Mouse (Mus musculus) induced T-regulatory cell, adult 2 months (primary cell): ENCODE results near the gene Hdac5.
A peak's percentile ranks its signal among the peaks of the same experiment; 100 is the strongest.

Source experiments
- DNase-seq: peaks from one replicate; pipeline ENCODE4 v3.0.0-alpha.2; 2012; ENCODE audit warnings: low read depth

The Hdac5 gene

DNA sequence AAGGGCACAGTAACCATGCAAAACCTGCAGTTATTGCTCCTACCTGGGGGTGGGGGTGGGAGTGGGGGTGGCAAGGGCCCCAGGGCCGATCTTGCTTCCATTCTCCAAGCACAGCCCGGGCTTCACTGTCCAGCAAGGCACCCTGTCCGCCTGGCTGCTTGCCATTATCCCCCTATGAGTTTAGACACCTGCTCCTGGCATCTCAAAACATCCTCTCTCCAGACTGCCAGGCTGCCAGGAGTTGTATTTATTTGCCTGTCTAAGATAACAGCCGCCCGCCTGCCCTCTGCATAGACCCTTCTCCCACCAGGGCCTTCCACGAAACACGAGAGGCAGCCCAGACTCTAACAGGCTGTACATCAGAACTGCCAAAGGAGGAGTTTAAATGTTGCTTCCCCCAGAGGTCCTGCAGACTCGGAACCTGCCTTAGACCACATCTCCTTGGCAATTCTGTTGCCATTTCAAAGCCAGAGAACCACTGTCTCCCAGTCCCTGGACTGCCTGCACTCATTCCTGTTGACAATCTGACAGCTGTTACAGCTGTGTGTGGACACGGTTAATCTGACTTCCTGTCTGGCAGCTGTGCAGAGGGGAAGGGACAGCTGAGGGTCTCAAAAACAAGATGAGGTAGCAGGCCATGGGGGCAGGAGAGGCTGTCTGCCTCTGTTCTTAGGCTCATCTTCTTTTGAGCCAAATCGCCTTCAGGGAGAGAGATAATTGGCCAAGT lies 15.4 kb downstream of the Hdac5 start:
- DNase-seq = no peak

- no peak for DNase-seq
Observed at GRCm38 (mm10) chr11:102211936-102212341, 18.0 kb downstream of the Hdac5 start.

DNA sequence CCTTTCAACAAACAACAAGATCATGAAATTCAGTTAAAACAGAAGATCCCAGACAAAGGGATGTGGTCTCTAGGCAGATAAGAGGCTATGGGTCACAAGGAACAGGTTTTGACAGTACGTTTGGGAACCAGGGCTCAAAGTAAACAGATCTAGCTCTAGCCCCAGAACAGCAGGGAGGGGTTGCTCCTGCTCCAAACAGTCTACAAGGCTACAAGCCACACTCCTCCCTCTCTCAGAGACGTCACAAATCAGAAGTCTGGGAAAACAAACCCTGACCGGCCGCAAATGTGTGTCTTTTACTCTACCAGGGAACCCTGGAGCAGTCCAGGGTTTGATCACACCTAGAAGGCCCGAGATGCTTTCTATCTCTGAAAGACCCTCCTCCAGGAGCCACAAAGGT lies 19.0 kb downstream of the Hdac5 start:
- DNase-seq = no peak

GRCm38 (mm10) chr11:102210185-102210584 lies 19.8 kb downstream of the Hdac5 start:
- DNase-seq = no peak

- peak; percentile 61 for DNase-seq
Observed at GRCm38 (mm10) chr11:102209742-102210141, 20.2 kb downstream of the Hdac5 start.

DNA sequence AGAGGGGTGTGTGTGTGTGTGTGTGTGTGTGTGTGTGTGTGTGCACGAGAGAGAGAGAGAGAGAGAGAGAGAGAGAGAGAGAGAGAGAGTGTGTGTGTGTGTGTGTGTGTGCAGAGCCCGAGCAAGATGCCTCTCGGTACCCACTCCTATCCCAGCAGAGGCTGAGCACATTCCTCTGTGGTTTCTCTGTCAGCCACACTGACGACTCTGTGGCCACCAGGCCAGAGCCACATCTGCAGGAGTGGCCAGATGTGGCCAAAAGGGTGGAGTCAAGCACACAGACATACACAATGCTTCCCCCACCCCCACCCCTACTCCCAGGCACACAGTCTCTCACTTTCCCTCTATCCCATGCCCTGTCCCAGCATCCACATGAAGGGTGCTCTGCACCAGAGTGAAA lies 21.1 kb downstream of the Hdac5 start:
- DNase-seq = no peak

DNA sequence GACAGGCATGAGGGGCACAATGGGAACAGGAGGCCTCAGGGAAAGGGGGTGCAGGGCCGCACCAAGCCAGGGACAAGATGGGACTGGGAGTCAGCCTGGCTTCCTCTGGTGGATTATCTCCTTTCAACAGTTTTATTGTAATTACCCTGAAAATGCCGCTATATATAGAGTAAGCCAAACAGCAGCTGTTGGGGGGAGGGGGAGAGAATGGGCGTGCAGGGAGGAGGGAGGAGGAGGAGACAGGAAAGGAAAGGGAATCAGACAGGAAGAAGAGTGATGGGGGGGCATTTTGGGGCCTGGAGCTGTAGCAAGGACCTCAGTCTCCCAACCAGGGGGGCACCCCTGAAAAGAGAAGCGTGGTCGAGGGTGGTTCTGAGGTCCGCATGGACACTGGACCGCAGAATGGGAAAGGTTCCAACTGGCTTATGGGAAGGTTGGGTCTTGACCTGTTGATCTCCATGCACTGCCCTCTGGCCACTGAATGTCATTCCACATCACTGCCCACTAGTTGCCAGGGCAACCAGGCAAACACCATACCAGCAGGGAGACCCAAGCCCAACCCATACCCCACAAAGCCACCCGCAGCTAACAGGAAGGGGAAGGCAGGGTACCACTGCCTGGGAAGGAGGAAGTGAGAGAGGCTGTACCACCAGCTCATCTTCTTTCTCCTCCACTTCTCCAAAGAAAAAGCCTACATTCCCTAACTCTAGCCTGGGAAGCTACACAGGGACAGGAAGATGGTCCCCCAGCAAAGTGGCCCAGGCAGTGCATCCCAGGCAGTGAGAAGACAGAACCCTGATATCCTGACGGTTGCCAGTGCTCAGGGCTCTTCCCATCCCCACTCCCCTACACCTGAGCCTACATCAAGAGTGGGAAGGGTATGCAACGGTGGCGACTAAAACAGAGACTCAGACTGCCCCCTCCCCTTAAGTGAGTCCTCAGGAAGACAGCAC lies 21.9 kb downstream of the Hdac5 start:
- DNase-seq = no peak

- no peak for DNase-seq
Observed at GRCm38 (mm10) chr11:102206481-102206880, 23.5 kb downstream of the Hdac5 start.

GRCm38 (mm10) chr11:102201408-102201821 lies 28.6 kb downstream of the Hdac5 start:
- no peak for DNase-seq

GRCm38 (mm10) chr11:102199856-102200255 lies 30.1 kb downstream of the Hdac5 start:
- no peak for DNase-seq

DNA sequence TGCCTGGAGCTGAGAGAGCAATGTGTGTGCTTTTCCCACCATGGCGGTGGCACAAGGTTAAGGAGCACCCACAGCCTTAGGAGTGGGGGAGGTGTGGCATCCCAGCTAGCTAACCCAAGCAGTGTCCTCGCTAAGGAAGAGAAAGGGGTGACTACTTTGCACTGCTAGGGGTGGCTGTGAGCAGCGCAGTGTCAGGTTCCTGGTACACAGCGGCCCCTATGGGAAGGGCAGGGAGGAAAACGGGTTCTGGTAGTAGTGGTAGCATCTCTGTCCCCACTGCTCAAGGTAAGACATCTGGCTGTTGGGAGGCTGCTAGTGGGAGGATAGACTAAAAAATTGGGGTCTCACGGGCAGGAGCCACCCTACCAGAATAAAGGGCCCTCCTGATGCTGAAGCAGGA lies 31.7 kb downstream of the Hdac5 start:
- DNase-seq = no peak

- DNase-seq = no peak
Observed at GRCm38 (mm10) chr11:102196018-102196797, 33.8 kb downstream of the Hdac5 start.

- no peak for DNase-seq
Observed at GRCm38 (mm10) chr11:102193657-102194440, 36.1 kb downstream of the Hdac5 start.

DNA sequence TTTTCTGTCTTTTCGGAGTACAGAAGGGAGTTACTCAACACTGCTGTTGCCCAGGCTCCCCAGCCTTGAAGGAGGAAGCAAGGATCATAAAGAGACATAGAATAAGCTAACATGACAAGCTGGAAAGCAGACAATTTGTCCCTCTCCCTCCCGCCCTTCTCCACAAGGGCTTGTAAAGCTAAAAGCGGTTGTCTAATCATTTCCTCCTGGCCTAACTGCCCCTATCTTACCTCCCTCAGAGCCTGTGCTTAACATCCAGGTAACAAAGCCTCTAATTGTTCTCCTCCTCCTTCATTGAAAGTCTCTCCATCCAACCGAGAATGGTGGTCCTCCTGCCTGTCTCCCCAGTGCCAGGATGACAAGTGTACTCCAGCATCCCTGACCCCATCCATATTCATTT lies 39.1 kb downstream of the Hdac5 start:
- DNase-seq = peak; percentile 20

GRCm38 (mm10) chr11:102189461-102190436 lies 40.2 kb downstream of the Hdac5 start, which contains the start of gene G6pc3:
G6pc3 (plus strand) TSS chr11:102189620.
- DNase-seq = peak; percentile 88

- DNase-seq = no peak
Observed at GRCm38 (mm10) chr11:102188980-102189379, 41.0 kb downstream of the Hdac5 start.

DNA sequence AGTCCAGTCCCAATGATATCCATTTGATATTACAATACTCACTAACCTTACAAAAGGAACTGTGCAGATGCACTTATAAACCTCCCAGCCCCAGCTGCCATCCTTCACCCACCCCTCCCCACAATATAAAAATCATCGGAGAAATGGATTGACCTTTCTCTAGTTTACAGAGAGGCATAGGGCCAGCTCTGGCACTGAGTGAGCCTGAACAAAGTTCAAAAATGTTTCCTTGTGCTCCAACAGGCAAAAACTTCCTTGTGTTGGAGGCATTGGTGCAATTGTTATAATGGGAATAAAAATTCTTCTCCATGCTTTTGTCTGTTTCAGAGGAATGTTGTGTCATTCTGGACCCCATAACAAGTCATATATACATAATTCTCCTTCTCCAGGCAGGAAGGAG lies 43.7 kb downstream of the Hdac5 start:
- no peak for DNase-seq

- DNase-seq = no peak
Observed at GRCm38 (mm10) chr11:102185677-102186076, 44.3 kb downstream of the Hdac5 start.

DNA sequence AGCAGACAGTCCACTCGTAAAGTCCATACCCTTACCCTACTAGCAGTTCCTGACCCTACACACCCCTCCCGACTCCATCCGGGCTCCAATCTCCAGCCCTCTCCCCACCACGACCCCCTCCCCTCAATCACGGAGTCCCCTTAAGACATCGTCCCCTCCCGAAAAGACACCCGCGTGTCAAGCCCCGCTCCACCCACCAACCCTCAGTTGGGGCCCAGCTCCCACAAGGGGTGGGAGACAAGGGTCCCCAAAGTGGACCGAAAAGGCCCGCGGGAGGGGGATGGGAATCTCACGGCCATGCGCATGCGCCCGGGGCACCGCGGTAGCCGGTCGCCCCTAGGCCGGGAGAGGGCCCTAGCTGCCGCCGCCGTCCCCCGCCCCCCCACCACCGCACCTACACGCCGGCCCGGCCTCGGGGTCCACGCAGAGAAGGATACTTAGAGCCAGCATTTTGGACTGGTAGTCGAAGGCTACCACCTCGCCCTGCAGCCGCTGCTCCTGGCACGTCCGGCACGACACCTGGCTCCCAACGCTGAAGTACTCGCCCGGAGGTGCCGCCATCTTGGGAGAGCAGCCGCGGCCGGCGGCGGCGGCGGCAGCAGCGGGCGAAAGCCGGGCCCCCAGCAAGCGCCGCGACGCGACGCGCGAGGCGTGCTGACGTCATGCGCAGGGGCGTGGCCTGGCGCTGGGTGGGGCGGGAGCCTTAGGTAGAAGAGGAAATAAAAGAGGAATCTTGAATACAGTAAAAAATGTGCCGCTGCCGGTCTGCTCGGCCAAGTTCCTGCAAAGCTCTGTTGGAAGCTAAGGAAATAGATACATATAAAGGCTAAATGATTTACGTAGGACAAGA lies 45.1 kb downstream of the Hdac5 start, which contains the start of gene Lsm12:
Gene Lsm12, minus strand, starts transcription at position 651 of the 850 bp plus-strand sequence.
- peak; percentile 98 for DNase-seq
